Mouse (Mus musculus) midbrain, embryonic 13.5 days (tissue): ENCODE measurements around the gene Tapt1. TPM values are rescaled to one million over a fixed set of nuclear protein-coding genes. Genes with fewer than 3 reads are reported as not detected.

Source experiments
- ATAC-seq: fragments of 200-750 bp; cut with Nextera tagmentation; 2 replicates; pipeline ENCODE4 v1.8.0; 2017; ENCODE audit warnings: mild to moderate bottlenecking, moderate TSS enrichment, moderate library complexity
- H3K27ac ChIP-seq: fragments of 300-500 bp; sonication (generic); 2 replicates; pipeline ENCODE4 v1.5.1; 2015; ENCODE audit warnings: inconsistent platforms, mild to moderate bottlenecking, moderate library complexity
- H3K27me3 ChIP-seq: fragments of 300-500 bp; sonication (generic); 2 replicates; pipeline ENCODE4 v1.6.1; 2015; ENCODE audit warnings: mild to moderate bottlenecking, inconsistent platforms
- H3K36me3 ChIP-seq: fragments of 300-500 bp; sonication (generic); 2 replicates; pipeline ENCODE4 v1.6.1; 2015; ENCODE audit warnings: mild to moderate bottlenecking, inconsistent platforms
- H3K4me1 ChIP-seq: fragments of 300-500 bp; sonication (generic); replicated peaks from 2 replicates; pipeline ENCODE4 v1.6.1; 2015; ENCODE audit warnings: inconsistent platforms
- H3K4me2 ChIP-seq: fragments of 300-500 bp; sonication (generic); replicated peaks from 2 replicates; pipeline ENCODE4 v1.6.1; 2015; ENCODE audit warnings: moderate library complexity, mild to moderate bottlenecking, inconsistent platforms
- H3K4me3 ChIP-seq: fragments of 300-500 bp; sonication (generic); replicated peaks from 2 replicates; pipeline ENCODE4 v1.5.1; 2015; ENCODE audit warnings: mild to moderate bottlenecking, inconsistent platforms
- H3K9ac ChIP-seq: fragments of 300-500 bp; sonication (generic); replicated peaks from 2 replicates; pipeline ENCODE4 v1.6.1; 2015; ENCODE audit warnings: mild to moderate bottlenecking, inconsistent platforms
- H3K9me3 ChIP-seq: fragments of 300-500 bp; sonication (generic); 2 replicates; pipeline ENCODE4 v1.6.1; 2016; ENCODE audit warnings: mild to moderate bottlenecking, inconsistent platforms
- WGBS: fragments of 180-500 bp; shearing (Covaris S2); methylation state at CpG from one replicate; pipeline ENCODE4 v1.1.7; 2015; 5-methylcytosine and 5-hydroxymethylcytosine counted together
- polyA plus RNA-seq: library from polyadenylated mRNA; unstranded; fragments of >200 nt; fragmentation: Nextera tagmentation; extraction: Ambion mirVana; gene quantifications from 2 replicates; pipeline ENCODE4 v1.2.1, GENCODE M21; 2015

Tapt1 gene
- polyA plus RNA-seq, 1 experiment from 2014 or later, result 25.6 TPM

GRCm38 (mm10) chr5:44213391-44213790 lies 13.0 kb downstream of the Tapt1 start:
- Histone ChIP-seq H3K4me3 (no peak overlapping the region), H3K27ac (no peak overlapping the region), H3K9me3 (no peaks in the 10 kb centered on the region), H3K9ac (no peak overlapping the region), H3K4me1 (no peaks in the 10 kb centered on the region), H3K27me3 (no peaks in the 10 kb centered on the region), H3K36me3 (peaks cover 21% of the 10 kb centered on the region), H3K4me2 (no peak overlapping the region)
- ATAC-seq, result no peak
- WGBS, result 94% methylated on average over 5 of the region's 5 CpGs

DNA sequence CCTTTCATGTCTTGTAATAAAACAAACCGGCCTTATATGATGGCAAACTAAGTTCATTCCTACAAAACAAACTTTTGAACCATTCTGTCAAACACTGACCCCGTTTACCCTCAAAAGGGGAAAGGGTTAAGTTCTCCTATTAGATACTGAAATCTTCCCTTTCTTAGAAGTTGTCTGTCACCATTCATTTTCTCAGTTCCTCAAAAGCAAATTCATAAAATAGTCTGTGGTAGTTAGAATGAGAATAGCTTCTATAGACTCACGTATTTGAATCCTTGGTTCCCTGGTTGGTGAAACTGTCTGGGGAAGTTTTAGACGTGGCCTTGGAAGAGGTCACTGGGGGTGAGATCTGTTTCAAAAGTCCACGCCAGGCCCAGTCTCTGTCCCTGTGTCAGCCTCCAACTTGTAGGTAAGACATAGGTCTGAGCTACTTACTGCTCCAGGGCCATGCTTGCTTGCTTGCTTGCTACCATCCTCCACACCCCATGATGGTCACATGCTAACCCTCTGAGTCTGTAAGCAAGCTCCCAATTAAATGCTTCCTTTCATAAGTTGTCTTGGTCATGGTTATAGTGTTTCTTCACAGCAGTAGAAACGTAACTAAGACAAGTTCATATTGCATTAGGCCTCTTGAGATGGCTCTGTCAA lies 14.5 kb downstream of the Tapt1 start:
- WGBS, result 91% methylated on average over 6 of the region's 6 CpGs
- Histone ChIP-seq H3K4me2 (no peak overlapping the region), H3K27ac (no peak overlapping the region), H3K9me3 (no peaks in the 10 kb centered on the region), H3K4me3 (no peak overlapping the region), H3K4me1 (no peaks in the 10 kb centered on the region), H3K36me3 (peaks cover 17% of the 10 kb centered on the region; the same call in 1 of the 2 replicates), H3K9ac (no peak overlapping the region), H3K27me3 (no peaks in the 10 kb centered on the region)
- ATAC-seq, result no peak

- no peak overlapping the region for H3K4me3 ChIP-seq
- no peak overlapping the region for H3K4me2 ChIP-seq
- H3K36me3 ChIP-seq, result no peaks in the 10 kb centered on the region; the same call in 1 of the 2 replicates
- no peak overlapping the region for H3K9ac ChIP-seq
- H3K9me3 ChIP-seq, result no peaks in the 10 kb centered on the region
- 90% methylated on average over 4 of the region's 4 CpGs for WGBS
- H3K27me3 ChIP-seq, result no peaks in the 10 kb centered on the region
- no peaks in the 10 kb centered on the region for H3K4me1 ChIP-seq
- H3K27ac ChIP-seq, result no peak overlapping the region
- ATAC-seq, result no peak
Measured at GRCm38 (mm10) chr5:44207286-44207685, 19.1 kb downstream of the Tapt1 start.

GRCm38 (mm10) chr5:44206651-44207050 lies 19.8 kb downstream of the Tapt1 start:
- WGBS, result 91% methylated on average over 5 of the region's 5 CpGs

DNA sequence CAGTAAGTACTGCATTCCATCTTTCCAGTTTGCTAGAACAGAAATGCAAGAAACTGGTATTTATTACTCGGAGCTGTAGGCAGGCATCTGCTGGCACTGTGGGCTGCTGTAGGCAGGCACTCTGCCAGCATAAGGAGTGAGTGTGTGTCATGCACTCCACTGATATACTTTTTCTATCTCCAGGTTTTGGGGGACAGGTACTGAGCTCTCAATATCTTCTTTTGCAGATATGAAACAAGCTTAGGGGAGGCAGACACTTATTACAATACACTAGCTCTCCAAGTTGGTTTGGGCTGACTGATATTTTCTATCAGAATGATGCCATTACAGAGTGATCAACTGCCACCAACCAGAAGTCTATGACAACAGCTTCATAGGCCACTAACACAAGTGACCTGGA lies 23.0 kb downstream of the Tapt1 start:
- Histone ChIP-seq H3K4me1 (no peaks in the 10 kb centered on the region), H3K27me3 (no peaks in the 10 kb centered on the region), H3K4me2 (no peak overlapping the region), H3K9ac (no peak overlapping the region), H3K27ac (no peak overlapping the region), H3K36me3 (peaks cover 6% of the 10 kb centered on the region), H3K9me3 (no peaks in the 10 kb centered on the region), H3K4me3 (no peak overlapping the region)
- ATAC-seq, result no peak
- 85% methylated on average over 1 of the region's 1 CpGs for WGBS

More at GRCm38 (mm10) chr5:44206651-44207050, 19.8 kb downstream of the Tapt1 start:
- no peaks in the 10 kb centered on the region for H3K4me1 ChIP-seq
- H3K9ac ChIP-seq, result no peak overlapping the region
- no peak overlapping the region for H3K27ac ChIP-seq
- H3K36me3 ChIP-seq, result no peaks in the 10 kb centered on the region; the same call in 1 of the 2 replicates
- no peak overlapping the region for H3K4me3 ChIP-seq
- no peaks in the 10 kb centered on the region for H3K27me3 ChIP-seq
- no peak for ATAC-seq
- no peak overlapping the region for H3K4me2 ChIP-seq
- H3K9me3 ChIP-seq, result no peaks in the 10 kb centered on the region

DNA sequence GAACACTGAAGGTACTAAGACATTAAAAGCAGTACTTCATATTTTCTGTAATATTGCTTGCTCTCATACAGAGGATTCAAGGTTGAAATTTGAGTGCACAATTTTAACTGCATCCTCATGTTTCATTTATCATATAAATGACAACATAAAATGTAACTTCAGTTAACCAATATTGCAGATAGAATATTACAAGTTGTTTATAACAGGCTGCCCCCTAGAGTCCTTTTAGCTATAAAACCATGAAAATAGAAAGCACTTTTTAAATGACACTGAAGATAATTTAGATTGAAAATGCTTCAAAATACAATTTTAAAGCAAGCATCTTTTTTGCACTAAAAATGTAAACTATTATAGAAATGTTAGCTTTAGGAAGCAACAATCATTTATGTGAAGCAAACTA lies 24.8 kb downstream of the Tapt1 start:
- Histone ChIP-seq H3K4me1 (no peaks in the 10 kb centered on the region), H3K4me3 (no peak overlapping the region), H3K9me3 (no peaks in the 10 kb centered on the region), H3K36me3 (peaks cover 6% of the 10 kb centered on the region), H3K27ac (no peak overlapping the region), H3K4me2 (no peak overlapping the region), H3K27me3 (no peaks in the 10 kb centered on the region), H3K9ac (no peak overlapping the region)
- ATAC-seq, result no peak

DNA sequence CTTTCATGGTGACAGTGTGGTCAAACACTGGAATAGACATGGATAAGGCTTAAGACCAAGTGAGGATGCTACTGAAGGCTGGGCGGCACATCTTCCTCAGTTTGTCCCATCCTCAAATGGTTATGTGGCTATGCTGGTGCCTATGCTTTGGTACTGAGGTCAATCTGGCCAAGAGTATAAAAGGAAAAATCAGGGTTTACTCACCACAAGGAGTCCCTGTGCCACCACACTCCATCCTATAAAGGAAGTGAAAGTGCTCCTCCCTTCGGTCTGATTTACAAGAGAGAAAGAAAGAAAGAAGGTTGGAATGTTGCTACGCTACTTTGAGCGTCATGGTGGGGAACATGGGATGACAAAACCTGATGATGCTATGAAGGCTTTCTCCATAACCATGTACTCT lies 27.3 kb downstream of the Tapt1 start:
- WGBS, result 98% methylated on average over 4 of the region's 4 CpGs
- no peak for ATAC-seq

DNA sequence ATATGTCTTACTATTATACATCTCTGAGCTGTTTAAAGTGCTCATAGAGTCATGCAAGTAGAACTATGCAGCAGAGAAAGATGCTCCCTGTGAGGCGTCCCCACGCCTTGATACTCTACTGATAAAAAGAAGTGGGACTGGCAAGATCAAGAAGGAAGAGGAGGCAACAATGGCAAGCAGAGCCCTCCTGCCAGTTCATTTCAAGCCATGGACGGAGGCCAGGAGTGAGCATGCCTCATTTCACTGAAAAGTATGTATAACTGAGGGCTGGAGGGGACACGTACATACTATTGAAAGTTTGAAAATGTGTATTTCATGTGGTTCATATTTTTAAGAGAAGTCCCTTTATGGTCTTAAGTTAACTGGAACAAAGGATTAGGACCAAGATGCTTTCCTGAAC lies 28.0 kb downstream of the Tapt1 start:
- WGBS, result 85% methylated on average over 4 of the region's 4 CpGs
- Histone ChIP-seq H3K27ac (no peak overlapping the region), H3K36me3 (peaks cover 20% of the 10 kb centered on the region), H3K4me2 (no peak overlapping the region), H3K4me3 (no peak overlapping the region), H3K27me3 (no peaks in the 10 kb centered on the region), H3K4me1 (no peaks in the 10 kb centered on the region), H3K9me3 (no peaks in the 10 kb centered on the region), H3K9ac (no peak overlapping the region)
- ATAC-seq, result no peak

More for the DNA sequence above, 27.3 kb downstream of the Tapt1 start:
- Histone ChIP-seq H3K27me3 (no peaks in the 10 kb centered on the region), H3K9ac (no peak overlapping the region), H3K36me3 (peaks cover 13% of the 10 kb centered on the region), H3K4me2 (no peak overlapping the region), H3K4me3 (no peak overlapping the region), H3K4me1 (no peaks in the 10 kb centered on the region), H3K9me3 (no peaks in the 10 kb centered on the region), H3K27ac (no peak overlapping the region)

DNA sequence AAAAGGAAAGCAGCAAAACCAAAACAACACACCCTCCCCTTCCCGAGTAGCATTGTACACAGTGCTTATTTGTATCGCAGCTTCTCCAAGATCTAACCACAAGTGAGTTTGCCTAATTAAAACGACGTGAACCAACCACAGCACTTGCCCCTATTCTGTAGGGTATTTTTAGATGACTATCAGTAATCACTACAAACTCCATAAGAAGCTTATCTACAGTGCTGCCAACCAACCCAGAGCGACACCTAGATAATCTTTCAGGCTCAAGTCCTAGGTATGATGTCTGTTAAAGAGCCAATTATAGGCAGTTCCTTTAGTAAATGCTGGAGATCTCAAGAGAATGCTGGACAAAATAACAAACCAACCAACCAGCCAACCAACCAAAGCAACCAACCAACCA lies 28.6 kb downstream of the Tapt1 start:
- Histone ChIP-seq H3K27ac (no peak overlapping the region), H3K4me3 (no peak overlapping the region), H3K27me3 (no peaks in the 10 kb centered on the region), H3K9ac (no peak overlapping the region), H3K4me1 (no peaks in the 10 kb centered on the region), H3K4me2 (no peak overlapping the region), H3K36me3 (peaks cover 26% of the 10 kb centered on the region), H3K9me3 (no peaks in the 10 kb centered on the region)
- no peak for ATAC-seq
- 89% methylated on average over 5 of the region's 5 CpGs for WGBS

DNA sequence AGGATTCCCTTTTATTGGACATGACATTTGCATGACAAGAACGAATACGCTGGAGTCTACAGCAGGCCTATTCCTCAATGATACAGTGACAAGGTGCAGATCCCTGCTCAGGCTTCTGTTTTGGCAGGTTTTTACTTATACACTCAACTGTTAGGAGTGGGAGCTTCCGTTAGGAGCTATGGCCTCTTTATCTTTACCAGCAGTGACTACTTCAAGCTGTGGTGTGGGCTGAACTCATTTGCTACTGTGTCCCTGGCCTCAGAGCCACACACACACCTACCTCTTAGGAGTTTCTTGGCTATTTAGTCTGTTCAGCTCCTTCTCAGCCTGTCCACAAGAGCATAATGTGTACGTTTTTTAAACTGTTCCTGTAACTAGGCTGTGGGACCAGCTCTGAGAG lies 30.3 kb downstream of the Tapt1 start:
- no peak overlapping the region for H3K4me2 ChIP-seq
- H3K27ac ChIP-seq, result no peak overlapping the region
- no peaks in the 10 kb centered on the region for H3K4me1 ChIP-seq
- H3K27me3 ChIP-seq, result no peaks in the 10 kb centered on the region
- no peak for ATAC-seq
- WGBS, result 96% methylated on average over 4 of the region's 4 CpGs
- H3K36me3 ChIP-seq, result peaks cover 34% of the 10 kb centered on the region
- no peak overlapping the region for H3K9ac ChIP-seq
- no peaks in the 10 kb centered on the region for H3K9me3 ChIP-seq
- H3K4me3 ChIP-seq, result no peak overlapping the region

DNA sequence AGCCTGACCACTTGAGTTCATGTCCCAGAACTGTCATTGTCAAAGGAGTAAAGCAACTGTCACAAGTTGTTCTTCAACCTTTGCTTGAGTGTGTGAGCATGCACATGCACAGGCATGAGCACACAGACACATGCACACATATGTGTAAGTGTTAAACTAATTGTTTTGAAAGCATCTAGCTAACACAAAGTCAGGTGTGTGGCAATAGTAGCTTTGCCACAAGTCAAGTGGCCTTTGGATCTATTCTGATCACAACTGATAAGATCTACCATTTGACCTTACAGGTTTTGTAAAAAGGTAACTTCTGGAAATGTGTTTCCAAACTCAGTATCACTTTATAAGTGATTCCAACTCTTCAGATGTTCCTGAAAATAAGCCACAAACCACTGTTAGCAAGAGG lies 39.1 kb downstream of the Tapt1 start:
- Histone ChIP-seq H3K36me3 (peaks cover 65% of the 10 kb centered on the region), H3K4me2 (no peak overlapping the region), H3K9ac (no peak overlapping the region), H3K27ac (no peak overlapping the region), H3K4me3 (no peak overlapping the region), H3K9me3 (no peaks in the 10 kb centered on the region), H3K27me3 (no peaks in the 10 kb centered on the region), H3K4me1 (no peaks in the 10 kb centered on the region)
- ATAC-seq, result no peak

DNA sequence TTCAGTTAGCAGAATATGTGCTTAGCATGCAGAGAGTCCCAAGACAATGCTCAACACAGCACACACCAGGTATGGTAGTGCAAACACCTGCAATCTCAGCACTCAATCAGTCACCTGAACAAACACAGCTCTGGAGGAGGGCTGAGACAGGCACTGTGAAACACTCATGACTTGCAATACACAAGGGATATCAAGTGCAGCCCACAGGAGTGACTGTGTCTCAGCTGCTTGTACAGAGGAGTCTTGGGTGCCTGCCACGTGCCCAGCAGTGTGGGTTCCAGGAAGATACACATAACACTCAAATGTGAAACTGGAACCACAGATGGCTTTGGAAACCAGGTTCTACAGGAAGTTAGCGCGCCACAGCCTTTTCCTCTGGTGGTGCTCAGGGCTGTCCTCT lies 44.8 kb downstream of the Tapt1 start:
- Histone ChIP-seq H3K4me3 (no peak overlapping the region), H3K4me2 (no peak overlapping the region), H3K4me1 (no peaks in the 10 kb centered on the region), H3K27ac (no peak overlapping the region), H3K36me3 (peaks cover 77% of the 10 kb centered on the region), H3K9ac (no peak overlapping the region), H3K9me3 (no peaks in the 10 kb centered on the region), H3K27me3 (no peaks in the 10 kb centered on the region)
- no peak for ATAC-seq
- WGBS, result 97% methylated on average over 3 of the region's 3 CpGs

DNA sequence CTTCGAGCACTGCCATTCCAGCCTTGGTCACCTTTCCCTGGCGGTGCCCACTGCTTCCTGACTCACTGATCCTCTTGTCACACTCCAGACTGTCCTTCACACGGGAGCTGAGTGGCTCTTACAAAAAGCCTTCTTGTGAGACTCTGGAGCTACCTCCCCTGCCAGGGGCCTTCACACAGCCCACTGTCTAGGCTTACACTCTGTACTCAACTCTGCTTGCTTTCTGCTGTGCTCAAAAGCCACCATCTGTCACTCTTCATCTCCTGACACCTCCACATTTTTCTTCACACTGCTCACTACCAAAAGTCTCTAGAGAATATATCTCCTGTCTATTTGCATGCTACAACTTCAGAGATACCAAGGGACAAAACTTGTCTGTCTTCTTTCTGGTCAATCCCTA lies 46.0 kb downstream of the Tapt1 start:
- H3K9me3 ChIP-seq, result no peaks in the 10 kb centered on the region
- H3K9ac ChIP-seq, result no peak overlapping the region
- no peak overlapping the region for H3K4me3 ChIP-seq
- 85% methylated on average over 3 of the region's 3 CpGs for WGBS
- no peak overlapping the region for H3K4me2 ChIP-seq
- ATAC-seq, result no peak
- peaks cover 81% of the 10 kb centered on the region for H3K36me3 ChIP-seq
- no peaks in the 10 kb centered on the region for H3K27me3 ChIP-seq
- H3K4me1 ChIP-seq, result no peaks in the 10 kb centered on the region
- H3K27ac ChIP-seq, result no peak overlapping the region
